Comparison of ENCODE assay signal across 20 mouse cellular contexts in the genomic region with DNA sequence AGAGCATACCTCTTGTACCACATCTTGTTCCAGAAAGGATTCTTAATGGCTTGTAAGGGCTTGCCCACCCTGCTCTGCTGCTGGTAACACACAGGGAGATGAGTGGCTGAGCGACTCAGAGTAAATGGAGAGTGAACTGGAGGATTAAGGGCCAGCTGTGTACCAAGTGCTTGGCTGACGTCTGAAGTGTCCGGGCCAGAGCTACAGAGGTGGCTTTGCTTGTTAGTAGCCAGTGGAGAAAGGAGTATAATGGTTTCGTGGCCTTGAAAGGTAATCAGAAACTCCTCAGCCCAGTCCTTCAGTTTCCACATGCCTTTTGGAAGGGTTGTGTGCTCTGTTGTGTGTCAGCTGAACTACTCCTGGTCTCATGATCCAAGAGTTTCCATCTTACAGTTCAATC. TPM values are rescaled to one million over a fixed set of nuclear protein-coding genes. Genes with fewer than 3 reads are reported as not detected.
A peak's percentile ranks its signal among the peaks of the same experiment; 100 is the strongest.
DNase-seq lines count a peak whose midpoint lies in the region; ATAC-seq and TF ChIP-seq lines count a peak whose summit lies in the region.
"Had no signal": no experiment of that assay in that cellular context is flagged by ENCODE, and none has a peak within 500 bp of the region (broad histone marks: within the 10 kb centered on the region; RNA-seq: fewer than 3 reads in every experiment).

No protein-coding gene starts in this region.

- peak overlapping the region; percentile 10; the same call in 1 of the 2 replicates for H3K9ac ChIP-seq in CH12.LX (ENCODE audit: insufficient read depth, low read depth)
- H3K9ac ChIP-seq in embryonic facial prominence, embryonic 13.5 days: no peak overlapping the region
- H3K9ac ChIP-seq: heart, embryonic 13.5 days; neural tube, embryonic 15.5 days had no signal

- TF ChIP-seq RAD21 in CH12.LX (IDR thresholded peaks at IDR 0.05; ENCODE audit: low read depth, low read length): no peak

- dilution Hi-C loops in CH12.LX (cut with MboI; ENCODE audit: extremely low pct_ligation_motif_present, extremely low pct_unique_long_range_greater_than_20kb, low sequenced_read_pairs): no loop called here

- H3K36me3 ChIP-seq in kidney, adult 2 months (ENCODE audit: control insufficient read depth, insufficient read depth, low read length): no peaks in the 10 kb centered on the region
- H3K36me3 ChIP-seq in CH12.LX (replicated peaks in 1 of 2; ENCODE audit: control insufficient read depth in 1 of 2, insufficient read depth in 1 of 2, low read length in 1 of 2): peaks cover 0 to 4% of the 10 kb centered on the region in 2 experiments
- H3K36me3 ChIP-seq in embryonic facial prominence, embryonic 13.5 days: no peaks in the 10 kb centered on the region
- H3K36me3 ChIP-seq: heart, embryonic 13.5 days; neural tube, embryonic 15.5 days had no signal

- no peak for ATAC-seq in embryonic facial prominence, embryonic 13.5 days (ENCODE audit: insufficient number of reproducible peaks, insufficient read depth, low FRiP score, low TSS enrichment, low read depth)
- ATAC-seq: forebrain, embryonic 14.5 days; hindbrain, embryonic 16.5 days had no signal

- in situ Hi-C loops in CH12.LX (cut with MboI; ENCODE audit: low pct_ligation_motif_present, low pct_unique_long_range_greater_than_20kb, low sequenced_read_pairs): no loop called here

- H3K4me2 ChIP-seq in CH12.LX (ENCODE audit: insufficient read depth, low read depth, poor library complexity, severe bottlenecking): peak overlapping the region; percentile 33
- H3K4me2 ChIP-seq in embryonic facial prominence, embryonic 13.5 days: no peak overlapping the region
- H3K4me2 ChIP-seq: heart, embryonic 13.5 days; neural tube, embryonic 15.5 days had no signal

- no peak for TF ChIP-seq CTCF in kidney, adult 2 months (conservative IDR thresholded peaks at IDR 0.05; ENCODE audit: insufficient read depth, insufficient read length, low read depth, low read length)
- no peak for TF ChIP-seq CTCF in CH12.LX (conservative IDR thresholded peaks at IDR 0.05 in 1 of 2, IDR thresholded peaks at IDR 0.05 in 1 of 2; ENCODE audit: low read depth in 2 of 2, low read length in 2 of 2)

- H3K27ac ChIP-seq in kidney, adult 2 months (ENCODE audit: insufficient read depth, low read depth, low read length): peak overlapping the region; percentile 4
- H3K27ac ChIP-seq in CH12.LX (ENCODE audit: insufficient read depth, low read depth): peak overlapping the region; percentile 5; the same call in 1 of the 2 replicates
- peak overlapping the region; percentile 56 for H3K27ac ChIP-seq in embryonic facial prominence, embryonic 13.5 days
- H3K27ac ChIP-seq: heart, embryonic 13.5 days; neural tube, embryonic 15.5 days had no signal

- H3K4me3 ChIP-seq in kidney, adult 2 months (ENCODE audit: insufficient read depth, low read depth, low read length): no peak overlapping the region
- H3K4me3 ChIP-seq in CH12.LX (replicated peaks in 1 of 3; ENCODE audit: low read depth in 2 of 3, low read length in 2 of 3, poor library complexity in 1 of 3): no peak overlapping the region
- no peak overlapping the region for H3K4me3 ChIP-seq in embryonic facial prominence, embryonic 13.5 days
- H3K4me3 ChIP-seq: heart, embryonic 13.5 days; myocyte; neural tube, embryonic 15.5 days had no signal

- H3K9me3 ChIP-seq in CH12.LX (replicated peaks; ENCODE audit: low read length): no peaks in the 10 kb centered on the region
- no peaks in the 10 kb centered on the region for H3K9me3 ChIP-seq in embryonic facial prominence, embryonic 13.5 days
- H3K9me3 ChIP-seq: heart, embryonic 13.5 days; neural tube, embryonic 15.5 days had no signal

- 52% methylated on average over 4 of the region's 4 CpGs for WGBS in kidney, adult 2 months
- 53% methylated on average over 4 of the region's 4 CpGs for WGBS in embryonic facial prominence, embryonic 13.5 days

- TF ChIP-seq POLR2A in kidney, adult 2 months (IDR thresholded peaks at IDR 0.05; ENCODE audit: low read depth, low read length): no peak
- TF ChIP-seq POLR2A in CH12.LX (IDR thresholded peaks at IDR 0.05; ENCODE audit: low read depth, low read length): no peak

- no peak for DNase-seq in kidney, adult 2 months
- DNase-seq in kidney, postnatal 4 days: no peak
- DNase-seq in CH12.LX (ENCODE audit: extremely low read depth): no peak
- DNase-seq in lung, postnatal 25 days (ENCODE audit: low spot score): peak; percentile 50
- no peak for DNase-seq in right cerebral cortex, postnatal 36 days (ENCODE audit: low spot score in 2 of 2)
- DNase-seq in thymus, postnatal 14 days: no peak
- no peak for DNase-seq in thymus, postnatal 10 days (ENCODE audit: low spot score in 2 of 2)
- DNase-seq: adrenal gland, postnatal 25 days; cerebellum, adult 9-10 months; heart, adult 11 months; heart, postnatal 36 days; kidney, adult 18-20 months; kidney, postnatal 36 days; midbrain, embryonic 14.5 days had no signal

- TF ChIP-seq EP300 in CH12.LX (IDR thresholded peaks at IDR 0.05; ENCODE audit: low read length): no peak

- H3K79me2 ChIP-seq in CH12.LX (replicated peaks; ENCODE audit: control insufficient read depth, extremely low read depth, insufficient read depth, poor library complexity, severe bottlenecking): peaks cover 88% of the 10 kb centered on the region

- H3K4me1 ChIP-seq in kidney, adult 2 months (ENCODE audit: control insufficient read depth, insufficient read depth, low read length): peaks cover 8% of the 10 kb centered on the region; the same call in 1 of the 2 replicates
- H3K4me1 ChIP-seq in CH12.LX (ENCODE audit: control insufficient read depth in 1 of 2, insufficient read depth in 2 of 2): peaks cover 18 to 88% of the 10 kb centered on the region in 2 experiments
- peaks cover 11% of the 10 kb centered on the region for H3K4me1 ChIP-seq in embryonic facial prominence, embryonic 13.5 days

- H3K27me3 ChIP-seq in kidney, adult 2 months (replicated peaks; ENCODE audit: control insufficient read depth, insufficient read depth, low read length): no peaks in the 10 kb centered on the region
- H3K27me3 ChIP-seq in CH12.LX (replicated peaks): no peaks in the 10 kb centered on the region
- no peaks in the 10 kb centered on the region for H3K27me3 ChIP-seq in embryonic facial prominence, embryonic 13.5 days
- H3K27me3 ChIP-seq: heart, embryonic 13.5 days; neural tube, embryonic 15.5 days had no signal

TF ChIP-seq in CH12.LX, 34 proteins besides CTCF, POLR2A, EP300 and RAD21:
- TF ChIP-seq GABPA (IDR thresholded peaks at IDR 0.05; ENCODE audit: insufficient replicate concordance, low read depth, low read length): no peak
- no peak for TF ChIP-seq ETS1 (conservative IDR thresholded peaks at IDR 0.05; ENCODE audit: low read depth, low read length)
- TF ChIP-seq ZC3H11A (IDR thresholded peaks at IDR 0.05; ENCODE audit: low read depth, low read length): no peak
- no peak for TF ChIP-seq NELFE (IDR thresholded peaks at IDR 0.05; ENCODE audit: low read depth, low read length)
- TF ChIP-seq BHLHE40 (IDR thresholded peaks at IDR 0.05; ENCODE audit: low read depth, low read length): no peak
- no peak for TF ChIP-seq MXI1 (IDR thresholded peaks at IDR 0.05; ENCODE audit: low read depth, low read length)
- no peak for TF ChIP-seq MYC (IDR thresholded peaks at IDR 0.05; ENCODE audit: low read depth, low read length)
- no peak for TF ChIP-seq IRF4 (IDR thresholded peaks at IDR 0.05; ENCODE audit: low read depth, low read length)
- TF ChIP-seq JUND (conservative IDR thresholded peaks at IDR 0.05; ENCODE audit: low read depth, low read length): no peak

RNA-seq across cellular contexts. Expression of gene Rabgef1, which starts 6.3 kb away (rescaled TPM):
- 18.4 and 20.9 TPM in 2 replicates for polyA plus RNA-seq in kidney, adult 2 months (2012; rRNA removed)
- total RNA-seq in CH12.LX (2012; rRNA removed) (26.4 and 26.7 TPM in 2 replicates), CH12.LX (2014; rRNA removed) (19.3 and 20.1 TPM in 2 replicates)
- 31.6 and 34.4 TPM in 2 replicates for polyA plus RNA-seq in CH12.LX (2012; ENCODE audit: insufficient read length, low read depth)
- polyA plus RNA-seq in embryonic facial prominence, embryonic 13.5 days (2015; fragmentation: Nextera tagmentation; extraction: Ambion mirVana): 25.8 and 28.0 TPM in 2 replicates

RNA-seq across cellular contexts. Expression of gene Kctd7, which starts 33.2 kb away (rescaled TPM):
- 2.4 and 4.3 TPM in 2 replicates for polyA plus RNA-seq in kidney, adult 2 months (2012; rRNA removed)
- total RNA-seq in CH12.LX (2012; rRNA removed) (3.7 and 4.3 TPM in 2 replicates), CH12.LX (2014; rRNA removed) (2.8 and 3.3 TPM in 2 replicates)
- 2.6 and 2.8 TPM in 2 replicates for polyA plus RNA-seq in CH12.LX (2012; ENCODE audit: insufficient read length, low read depth)
- 6.1 and 7.2 TPM in 2 replicates for polyA plus RNA-seq in embryonic facial prominence, embryonic 13.5 days (2015; fragmentation: Nextera tagmentation; extraction: Ambion mirVana)

RNA-seq across cellular contexts. Expression of gene Tmem248, which starts 39.0 kb away (rescaled TPM):
- 29.2 and 30.9 TPM in 2 replicates for polyA plus RNA-seq in kidney, adult 2 months (2012; rRNA removed)
- total RNA-seq in CH12.LX (2012; rRNA removed) (82.9 and 100 TPM in 2 replicates), CH12.LX (2014; rRNA removed) (72.1 and 77.6 TPM in 2 replicates)
- polyA plus RNA-seq in CH12.LX (2012; ENCODE audit: insufficient read length, low read depth): 80.9 and 87.7 TPM in 2 replicates
- polyA plus RNA-seq in embryonic facial prominence, embryonic 13.5 days (2015; fragmentation: Nextera tagmentation; extraction: Ambion mirVana): 31.8 and 33.3 TPM in 2 replicates

Comparison
In these comparisons a context has a peak if more than half of its experiments do, and no peak if none do; other contexts are left out.
1. H3K27ac ChIP-seq: peak in every context shown above with its lines; median percentile 56 in embryonic facial prominence, embryonic 13.5 days; 5 in CH12.LX; 4 in kidney, adult 2 months.